Mouse (Mus musculus) cerebellum, adult 11-12 months (tissue): ENCODE data around the gene Kcnj12.

Source experiments
- DNase-seq: peaks from one replicate; pipeline ENCODE4 v3.0.0; 2022

Gene Kcnj12

DNA sequence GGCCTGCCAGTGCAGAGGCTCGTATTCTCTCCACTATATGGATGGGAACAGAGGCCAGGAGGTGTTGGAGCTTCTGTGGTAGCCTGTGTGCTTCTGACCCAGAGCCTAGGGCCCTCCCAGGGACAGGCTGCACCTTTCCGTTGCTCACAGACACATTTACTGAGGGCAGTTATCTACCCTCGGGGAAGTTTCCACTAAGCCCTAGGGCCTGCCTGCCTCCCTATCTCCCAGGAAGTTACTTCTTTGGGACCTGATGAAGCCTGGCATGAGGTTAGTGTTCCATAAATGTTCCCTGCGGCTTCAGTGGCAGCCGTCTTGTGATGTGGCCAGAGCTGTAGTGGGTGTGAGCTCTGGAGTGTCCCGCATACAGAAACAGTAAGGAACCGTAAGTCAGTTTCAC, 3.2 kb downstream of the Kcnj12 start:
- peak; percentile 54 for DNase-seq

DNA sequence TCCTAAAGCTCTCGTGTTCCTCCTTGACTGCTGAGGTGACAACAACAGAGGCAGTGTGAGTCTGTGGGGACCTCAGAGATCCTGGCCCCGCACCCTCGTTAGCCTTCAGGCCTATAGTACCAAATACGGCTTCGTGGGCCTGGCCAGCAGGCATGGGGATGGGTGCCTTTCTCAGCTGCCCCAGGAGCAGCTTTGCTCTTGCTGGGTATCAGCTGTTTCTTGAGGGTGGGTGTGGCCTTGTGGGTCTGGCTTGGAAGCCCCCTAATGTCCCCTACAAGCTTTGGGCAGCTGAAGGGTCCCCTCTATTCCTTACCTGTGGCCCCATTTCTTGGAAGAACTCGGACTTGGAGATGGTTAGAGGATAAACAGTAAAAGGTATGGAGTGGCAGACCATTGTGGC, 4.0 kb downstream of the Kcnj12 start:
- DNase-seq, result no peak

GRCm38 (mm10) chr11:61027160-61027559, 4.8 kb downstream of the Kcnj12 start:
- DNase-seq, result peak; percentile 72

DNA sequence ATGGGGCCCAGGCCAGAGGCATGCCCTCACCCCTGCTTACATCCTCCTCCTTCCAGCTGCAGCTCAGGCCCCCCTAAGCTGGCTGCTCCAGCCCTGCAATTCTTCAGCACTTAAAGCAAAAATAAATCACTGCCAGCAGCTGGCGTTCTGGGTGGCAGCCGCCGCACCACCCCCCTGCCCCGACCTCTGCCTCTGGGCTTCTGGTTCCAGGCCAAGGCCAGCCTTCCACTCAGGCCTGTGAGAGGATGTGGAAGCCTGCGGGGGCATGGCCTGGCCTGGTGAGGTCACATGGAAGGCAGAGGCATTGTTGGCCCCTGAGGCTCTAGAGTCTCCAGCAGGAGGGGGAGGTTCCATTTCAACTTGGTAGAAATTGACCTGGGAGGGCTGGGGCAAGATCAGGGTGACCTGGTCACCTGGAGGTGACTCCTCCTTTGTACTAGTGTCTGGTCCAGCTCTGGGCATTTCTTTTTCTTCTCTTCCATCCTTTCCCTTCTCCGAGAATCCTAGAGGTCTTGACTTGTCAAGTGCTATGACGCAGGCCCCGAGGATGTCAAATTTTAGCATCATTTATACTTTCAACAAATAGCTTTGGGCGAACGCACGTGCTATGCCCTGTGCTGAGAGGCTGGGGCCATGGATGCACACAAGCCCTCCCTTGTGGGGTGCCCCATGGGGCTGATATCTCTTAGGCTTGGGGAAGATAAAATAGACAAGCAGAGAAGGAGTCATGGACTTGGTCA, 6.0 kb downstream of the Kcnj12 start:
- DNase-seq, result peak; percentile 77

GRCm38 (mm10) chr11:61029116-61029740, 6.9 kb downstream of the Kcnj12 start:
- peak; percentile 72 for DNase-seq

DNA sequence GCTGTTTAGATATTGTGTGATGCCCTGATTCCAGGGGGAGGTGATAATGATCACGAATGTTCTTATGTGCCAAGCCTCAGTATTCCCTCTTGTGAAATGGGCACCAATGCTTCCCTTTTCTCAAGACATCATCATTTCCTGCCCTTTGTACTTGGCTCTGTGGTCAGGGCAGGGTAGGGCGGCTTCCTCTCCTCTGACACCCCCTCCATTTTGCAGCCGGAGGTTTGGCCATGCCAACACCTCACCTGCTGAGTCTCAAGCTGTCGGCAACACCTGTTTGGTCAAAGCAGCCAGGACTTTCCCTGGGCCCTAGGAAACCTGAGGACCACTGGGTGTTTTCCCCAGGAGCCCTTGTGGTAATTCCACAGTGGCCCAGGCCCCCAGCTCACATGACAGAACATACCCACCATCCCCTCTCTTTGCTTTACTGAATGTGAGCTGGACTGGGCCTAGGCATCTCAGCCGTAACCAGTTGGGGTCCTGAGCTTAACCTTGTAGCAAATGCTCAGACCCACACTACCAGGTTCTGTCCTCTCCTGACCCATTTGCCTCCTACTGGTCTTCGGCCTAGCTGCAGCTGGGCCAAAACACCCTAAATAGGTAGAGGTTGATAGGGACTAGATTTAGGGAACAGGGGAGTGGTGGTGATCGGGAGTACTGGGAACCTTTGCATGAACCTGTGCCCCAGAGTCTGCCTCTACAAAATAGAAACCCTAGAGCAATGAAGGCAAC, 7.7 kb downstream of the Kcnj12 start:
- DNase-seq, result peak; percentile 96

GRCm38 (mm10) chr11:61031137-61031536, 8.8 kb downstream of the Kcnj12 start:
- peak; percentile 49 for DNase-seq

DNA sequence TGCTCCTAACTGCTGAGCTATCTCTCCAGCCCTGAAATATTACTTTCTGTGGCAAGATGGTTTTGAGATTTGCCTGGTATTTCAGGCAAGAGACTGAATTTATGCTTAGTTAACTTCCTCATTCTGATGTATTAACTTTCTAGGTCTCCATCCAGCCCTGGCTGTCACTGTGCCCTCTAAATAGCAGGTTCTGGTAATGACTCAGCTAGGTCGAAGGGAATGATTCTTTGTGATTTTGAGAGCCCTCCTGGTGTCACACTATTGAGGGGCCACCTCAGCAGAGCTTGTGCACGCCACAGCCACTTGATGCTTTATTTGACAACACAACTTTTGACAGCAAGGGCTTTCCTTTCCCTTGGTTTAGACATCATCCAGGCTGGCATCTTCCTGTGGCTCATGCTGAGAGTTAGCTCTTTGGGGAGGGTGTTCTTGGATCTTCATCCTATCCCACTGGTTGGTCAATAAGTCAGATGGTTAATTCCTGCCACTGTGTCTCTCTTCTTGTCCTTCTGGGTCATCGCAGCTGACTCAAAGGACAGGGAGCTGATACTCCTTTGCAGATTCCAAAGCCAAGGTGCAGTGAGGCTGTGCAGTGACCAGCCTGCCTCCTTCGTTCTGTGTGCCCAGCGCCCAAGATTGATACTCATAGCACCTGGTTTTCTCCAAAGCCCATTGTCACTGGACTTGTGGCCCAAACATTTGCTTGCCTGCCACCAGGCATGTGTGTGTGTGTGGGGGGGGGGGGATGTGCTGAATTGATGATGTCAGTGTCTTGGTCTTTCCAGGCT, 9.5 kb downstream of the Kcnj12 start:
- DNase-seq, result peak; percentile 55

- DNase-seq, result peak; percentile 58
These were observed 10.1 kb downstream of the Kcnj12 start for GRCm38 (mm10) chr11:61032481-61032880.

GRCm38 (mm10) chr11:61033160-61033559, 10.8 kb downstream of the Kcnj12 start:
- DNase-seq, result peak; percentile 42

DNA sequence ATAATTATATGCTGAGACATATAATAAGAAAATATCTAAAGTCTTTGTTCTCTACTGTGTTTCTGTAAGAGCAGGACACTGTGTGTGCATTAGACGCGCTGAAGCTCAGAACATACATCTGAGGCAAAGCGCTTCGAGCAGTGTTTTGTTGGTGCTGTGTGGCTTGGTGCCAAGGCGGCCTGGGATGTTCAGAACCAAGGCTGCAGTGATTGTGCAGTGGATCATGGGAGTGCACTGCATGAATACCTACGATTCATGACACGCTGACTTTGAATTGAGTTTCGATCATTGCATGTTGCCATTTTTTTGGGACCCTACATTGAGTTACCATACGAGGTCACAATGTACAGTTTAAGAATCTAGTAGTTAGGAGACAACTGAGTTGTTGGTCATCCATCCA, 14.3 kb downstream of the Kcnj12 start:
- peak; percentile 46 for DNase-seq

GRCm38 (mm10) chr11:61038277-61038782, 16.0 kb downstream of the Kcnj12 start:
- DNase-seq, result peak; percentile 82

DNA sequence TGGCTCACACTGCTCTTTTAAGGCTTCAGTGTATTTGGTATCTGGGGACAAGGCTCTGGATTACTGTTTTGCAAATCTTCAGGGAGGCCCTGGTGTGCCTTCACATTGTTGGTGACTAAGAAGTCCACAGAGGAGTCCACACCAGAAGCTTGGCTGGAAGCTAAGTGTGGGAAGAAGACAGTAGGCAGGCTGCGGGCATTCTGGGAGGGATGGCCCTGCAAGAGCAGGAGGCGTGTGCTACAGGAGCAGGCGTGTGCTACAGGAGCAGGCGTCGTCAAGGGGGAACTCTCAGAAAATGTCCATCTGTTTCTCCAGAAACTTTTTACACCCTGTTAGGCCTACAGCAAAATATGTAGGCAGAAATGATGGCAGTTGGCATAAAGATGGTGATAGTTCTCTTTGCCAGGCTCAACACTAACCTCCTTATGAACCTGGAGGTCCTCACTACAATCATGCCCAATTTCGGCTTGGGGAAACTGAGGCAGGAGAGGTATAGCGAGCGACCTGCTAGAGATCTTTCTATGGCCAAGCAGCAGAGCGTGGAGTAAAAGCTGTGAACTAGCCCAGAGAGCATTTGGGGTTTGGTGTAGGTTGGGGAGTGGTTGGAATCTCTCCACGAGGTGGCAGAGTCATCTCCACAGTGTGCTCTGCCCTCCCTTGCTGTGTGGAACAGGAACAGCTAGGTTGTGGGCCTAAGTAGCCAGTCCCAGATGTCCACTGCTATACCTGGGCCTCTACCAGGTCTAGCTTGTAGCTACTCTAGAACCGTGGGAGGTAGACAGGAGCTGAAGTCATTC, 18.7 kb downstream of the Kcnj12 start:
- DNase-seq, result peak; percentile 67

DNA sequence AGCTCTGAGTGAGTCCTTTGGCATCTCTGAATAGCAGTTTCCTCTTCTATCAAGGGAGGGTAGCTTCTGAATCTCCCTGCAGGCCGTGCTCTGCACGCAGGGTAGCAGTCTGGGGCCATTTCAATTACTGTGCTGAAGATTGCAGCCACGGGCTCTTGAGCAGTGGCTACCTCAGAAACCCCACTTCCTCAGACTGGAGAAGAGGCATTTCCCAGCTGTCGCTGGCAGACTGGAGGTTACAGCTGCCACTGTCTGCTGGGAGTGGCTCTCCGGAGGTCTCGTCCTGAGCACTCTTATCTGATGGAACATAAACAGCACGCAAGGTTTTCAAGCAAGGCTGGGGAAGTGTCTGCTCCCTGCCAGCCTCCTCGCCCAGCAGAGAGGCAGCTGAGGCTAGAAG, 20.2 kb downstream of the Kcnj12 start:
- DNase-seq, result peak; percentile 38

GRCm38 (mm10) chr11:61043055-61043992, 21.0 kb downstream of the Kcnj12 start:
- peak; percentile 58 for DNase-seq

GRCm38 (mm10) chr11:61044741-61045140, 22.4 kb downstream of the Kcnj12 start:
- DNase-seq, result peak; percentile 58

DNA sequence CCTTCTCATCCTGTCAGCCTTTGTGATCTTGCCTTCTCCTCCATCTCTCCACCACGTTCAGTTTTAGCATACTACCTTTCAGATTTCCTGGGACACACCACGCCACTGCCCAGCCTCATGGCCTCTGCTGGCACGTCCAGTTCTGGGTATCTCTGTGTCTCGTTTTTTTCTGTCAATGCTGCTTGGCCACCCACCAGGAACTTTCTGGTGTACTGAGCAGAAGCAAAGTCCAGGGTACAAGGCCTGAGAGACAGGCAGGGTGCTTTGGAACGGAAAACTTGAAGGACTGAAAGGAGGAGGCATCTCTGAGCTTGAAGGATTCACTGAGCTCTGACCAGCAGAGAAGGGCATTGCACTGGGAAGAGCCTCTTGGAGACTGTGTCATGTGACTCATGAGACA, 25.1 kb downstream of the Kcnj12 start:
- peak; percentile 26 for DNase-seq

DNA sequence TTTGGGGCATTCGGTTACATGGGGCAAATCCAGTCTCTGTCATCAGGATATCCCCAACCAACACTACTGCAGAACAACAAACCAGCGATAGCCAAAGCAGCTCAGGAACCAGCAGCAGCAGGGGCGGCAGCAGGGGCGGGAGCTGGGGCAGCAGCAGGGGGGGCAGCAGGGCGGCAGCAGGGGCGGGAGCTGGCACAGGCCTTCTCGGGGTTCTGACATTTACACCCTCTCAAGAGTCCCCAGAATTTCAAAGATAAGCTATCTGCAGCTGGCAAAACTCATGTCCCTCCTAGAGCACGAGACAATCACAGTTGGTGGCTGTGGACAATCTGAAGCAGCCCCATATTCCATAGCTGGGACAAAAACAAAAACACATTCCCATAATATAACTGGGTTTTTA, 28.8 kb downstream of the Kcnj12 start:
- DNase-seq, result peak; percentile 22

DNA sequence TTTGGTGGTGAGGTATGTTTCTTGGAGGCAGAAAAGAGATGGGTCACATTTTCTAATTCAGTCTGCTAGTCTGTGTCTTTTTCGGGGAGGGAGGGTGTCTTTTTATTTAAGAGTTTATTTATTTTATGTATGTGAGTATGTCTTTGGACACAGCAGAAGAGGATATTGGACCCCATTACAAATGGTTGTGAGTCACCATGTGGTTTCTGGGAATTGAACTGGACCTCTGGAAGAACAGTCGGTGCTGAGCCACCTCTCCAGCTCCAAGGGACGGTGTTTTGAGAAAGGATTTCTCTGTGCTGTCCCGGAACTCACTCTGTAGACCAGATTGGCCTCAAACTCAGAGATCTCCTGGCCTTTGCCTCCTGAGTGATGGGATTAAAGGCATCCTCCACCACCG, 34.5 kb downstream of the Kcnj12 start:
- no peak for DNase-seq

- peak; percentile 62 for DNase-seq
These were observed 37.5 kb downstream of the Kcnj12 start for GRCm38 (mm10) chr11:61059691-61060457.
